Mouse (Mus musculus) stomach, postnatal 0 days (tissue): ENCODE data around the gene Plekha1.

ENCODE experiments used
- CTCF ChIP-seq: IDR thresholded peaks from 2 replicates; pipeline ENCODE4 v1.5.1; 2016; ENCODE audit warnings: antibody characterized with exemption, low read depth, mild to moderate bottlenecking, moderate library complexity
- EP300 ChIP-seq: optimal IDR thresholded peaks from 2 replicates; pipeline ENCODE3; 2016; ENCODE audit warnings: antibody characterized with exemption

- no peak for TF ChIP-seq CTCF
- no peak for TF ChIP-seq EP300
Observed at GRCm38 (mm10) chr7:130895618-130895945, 30.0 kb downstream of the Plekha1 start.
